Mouse (Mus musculus) retina, postnatal 1 day (tissue): ENCODE data around the gene Hsd17b3.
"Not testable (repeated sequence)": the region's sequence is repeated elsewhere in the genome, so short reads cannot be mapped to it uniquely, and the experiment has no call there.

ENCODE experiments used
- DNase-seq: peaks from one replicate; pipeline ENCODE4 v3.0.0-alpha.2; 2012

Gene Hsd17b3

GRCm38 (mm10) chr13:64081012-64081919 lies 7.8 kb downstream of the Hsd17b3 start:
- DNase-seq = peak; percentile 23

- DNase-seq = no peak
These were observed 11.4 kb downstream of the Hsd17b3 start for GRCm38 (mm10) chr13:64077591-64077990.

- no peak for DNase-seq
These were observed 13.0 kb downstream of the Hsd17b3 start for GRCm38 (mm10) chr13:64076074-64076473.

GRCm38 (mm10) chr13:64066653-64067052 lies 22.4 kb downstream of the Hsd17b3 start:
- no peak for DNase-seq

GRCm38 (mm10) chr13:64064276-64064675 lies 24.8 kb downstream of the Hsd17b3 start:
- no peak for DNase-seq

GRCm38 (mm10) chr13:64060935-64061506 lies 28.0 kb downstream of the Hsd17b3 start:
- no peak for DNase-seq

GRCm38 (mm10) chr13:64053959-64054358 lies 35.1 kb downstream of the Hsd17b3 start:
- DNase-seq = peak; percentile 20

GRCm38 (mm10) chr13:64052281-64052680 lies 36.7 kb downstream of the Hsd17b3 start:
- DNase-seq = not testable (repeated sequence)

GRCm38 (mm10) chr13:64050895-64051294 lies 38.1 kb downstream of the Hsd17b3 start:
- peak; percentile 20 for DNase-seq

- DNase-seq = no peak
These were observed 39.5 kb downstream of the Hsd17b3 start for GRCm38 (mm10) chr13:64049535-64049934.

GRCm38 (mm10) chr13:64048467-64048866 lies 40.6 kb downstream of the Hsd17b3 start:
- no peak for DNase-seq

GRCm38 (mm10) chr13:64039976-64040375 lies 49.1 kb downstream of the Hsd17b3 start:
- DNase-seq = no peak

GRCm38 (mm10) chr13:64038114-64038513 lies 50.9 kb downstream of the Hsd17b3 start:
- peak; percentile 35 for DNase-seq

- DNase-seq = peak; percentile 85
These were observed 52.7 kb downstream of the Hsd17b3 start for GRCm38 (mm10) chr13:64036079-64037011.

GRCm38 (mm10) chr13:64035036-64035435 lies 54.0 kb downstream of the Hsd17b3 start:
- DNase-seq = no peak

- DNase-seq = no peak
These were observed 55.1 kb downstream of the Hsd17b3 start for GRCm38 (mm10) chr13:64033921-64034320.

GRCm38 (mm10) chr13:64033181-64033580 lies 55.8 kb downstream of the Hsd17b3 start:
- DNase-seq = no peak

GRCm38 (mm10) chr13:64031254-64031653 lies 57.8 kb downstream of the Hsd17b3 start:
- no peak for DNase-seq

GRCm38 (mm10) chr13:64030792-64031191 lies 58.2 kb downstream of the Hsd17b3 start:
- DNase-seq = no peak

- no peak for DNase-seq
These were observed 64.2 kb downstream of the Hsd17b3 start for GRCm38 (mm10) chr13:64024803-64025202.

GRCm38 (mm10) chr13:64022786-64023468 lies 66.1 kb downstream of the Hsd17b3 start:
- DNase-seq = no peak

GRCm38 (mm10) chr13:64020902-64021311 lies 68.1 kb downstream of the Hsd17b3 start:
- peak; percentile 79 for DNase-seq
